Mouse (Mus musculus): ENCODE measurements around the gene Atg4c. TPM values are rescaled to one million over a fixed set of nuclear protein-coding genes. Genes with fewer than 3 reads are reported as not detected.

Gene Atg4c
- total and polyA plus RNA-seq, 3 experiments, result 1.8 to 6.7 (median 6.3) TPM

GRCm38 (mm10) chr4:99249358-99249757, 55.6 kb downstream of the Atg4c start:
- Histone ChIP-seq H3K9ac (ENCODE audit: low read depth, low read length) (no peak overlapping the region), H3K27me3 (ENCODE audit: control insufficient read depth, insufficient read depth, low read length) (no peaks in the 10 kb centered on the region), H3K36me3 (ENCODE audit: control insufficient read depth, insufficient read depth, low read length) (no peaks in the 10 kb centered on the region), H3K79me2 (replicated peaks; ENCODE audit: control insufficient read depth, insufficient read depth, low read length) (no peaks in the 10 kb centered on the region), H3K27ac (no peak overlapping the region), H3K4me3 (no peak overlapping the region), H3K4me1 (ENCODE audit: control insufficient read depth, insufficient read depth, low read length) (no peaks in the 10 kb centered on the region)
- DNase-seq, result no peak
- TF ChIP-seq CTCF (IDR thresholded peaks at IDR 0.05) (no peak), POLR2A (IDR thresholded peaks at IDR 0.05; ENCODE audit: insufficient read depth, low read depth, low read length) (no peak), EP300 (IDR thresholded peaks at IDR 0.05; ENCODE audit: insufficient read depth, low read depth, low read length) (no peak)
- 95% methylated on average over 3 of the region's 3 CpGs for WGBS
- intact Hi-C loops (cut with DNase I), result no loop called here

GRCm38 (mm10) chr4:99249826-99250225, 56.1 kb downstream of the Atg4c start:
- no peak overlapping the region for H3K27ac ChIP-seq
- H3K4me3 ChIP-seq, result no peak overlapping the region
- WGBS, result 95% methylated on average over 8 of the region's 8 CpGs
- no peak for DNase-seq
- TF ChIP-seq EP300 (IDR thresholded peaks at IDR 0.05; ENCODE audit: insufficient read depth, low read depth, low read length) (no peak), CTCF (IDR thresholded peaks at IDR 0.05) (no peak), POLR2A (IDR thresholded peaks at IDR 0.05; ENCODE audit: insufficient read depth, low read depth, low read length) (no peak)
- no peak overlapping the region for H3K9ac ChIP-seq (ENCODE audit: low read depth, low read length)
- no peaks in the 10 kb centered on the region for H3K4me1 ChIP-seq (ENCODE audit: control insufficient read depth, insufficient read depth, low read length)
- no peaks in the 10 kb centered on the region for H3K79me2 ChIP-seq (replicated peaks; ENCODE audit: control insufficient read depth, insufficient read depth, low read length)
- no peaks in the 10 kb centered on the region for H3K27me3 ChIP-seq (ENCODE audit: control insufficient read depth, insufficient read depth, low read length)
- intact Hi-C loops (cut with DNase I), result no loop called here
- H3K36me3 ChIP-seq (ENCODE audit: control insufficient read depth, insufficient read depth, low read length), result no peaks in the 10 kb centered on the region

GRCm38 (mm10) chr4:99252957-99253356, 59.2 kb downstream of the Atg4c start:
- no peaks in the 10 kb centered on the region for H3K4me1 ChIP-seq (ENCODE audit: control insufficient read depth, insufficient read depth, low read length)
- 74% methylated on average over 11 of the region's 11 CpGs for WGBS
- H3K9ac ChIP-seq (ENCODE audit: low read depth, low read length), result no peak overlapping the region
- intact Hi-C loops (cut with DNase I), result no loop called here
- H3K27me3 ChIP-seq (ENCODE audit: control insufficient read depth, insufficient read depth, low read length), result no peaks in the 10 kb centered on the region
- no peak overlapping the region for H3K4me3 ChIP-seq
- DNase-seq, result no peak
- H3K79me2 ChIP-seq (replicated peaks; ENCODE audit: control insufficient read depth, insufficient read depth, low read length), result no peaks in the 10 kb centered on the region
- TF ChIP-seq CTCF (IDR thresholded peaks at IDR 0.05) (no peak), POLR2A (IDR thresholded peaks at IDR 0.05; ENCODE audit: insufficient read depth, low read depth, low read length) (no peak), EP300 (IDR thresholded peaks at IDR 0.05; ENCODE audit: insufficient read depth, low read depth, low read length) (no peak)
- no peaks in the 10 kb centered on the region for H3K36me3 ChIP-seq (ENCODE audit: control insufficient read depth, insufficient read depth, low read length)
- no peak overlapping the region for H3K27ac ChIP-seq

GRCm38 (mm10) chr4:99263191-99263590, 69.5 kb downstream of the Atg4c start:
- intact Hi-C loops (cut with DNase I), result no loop called here
- TF ChIP-seq POLR2A (IDR thresholded peaks at IDR 0.05; ENCODE audit: insufficient read depth, low read depth, low read length), result no peak
- TF ChIP-seq CTCF (IDR thresholded peaks at IDR 0.05), result no peak
- no peak for TF ChIP-seq EP300 (IDR thresholded peaks at IDR 0.05; ENCODE audit: insufficient read depth, low read depth, low read length)
- no peaks in the 10 kb centered on the region for H3K4me1 ChIP-seq (ENCODE audit: control insufficient read depth, insufficient read depth, low read length)
- no peak overlapping the region for H3K9ac ChIP-seq (ENCODE audit: low read depth, low read length)
- H3K27me3 ChIP-seq (ENCODE audit: control insufficient read depth, insufficient read depth, low read length), result no peaks in the 10 kb centered on the region
- H3K79me2 ChIP-seq (replicated peaks; ENCODE audit: control insufficient read depth, insufficient read depth, low read length), result no peaks in the 10 kb centered on the region
- no peaks in the 10 kb centered on the region; the same call in 1 of the 2 replicates for H3K36me3 ChIP-seq (ENCODE audit: control insufficient read depth, insufficient read depth, low read length)
- 81% methylated on average over 2 of the region's 2 CpGs for WGBS
- H3K27ac ChIP-seq, result no peak overlapping the region
- no peak for DNase-seq
- H3K4me3 ChIP-seq, result no peak overlapping the region

GRCm38 (mm10) chr4:99263663-99264062, 69.9 kb downstream of the Atg4c start:
- TF ChIP-seq CTCF (IDR thresholded peaks at IDR 0.05), result no peak
- H3K79me2 ChIP-seq (replicated peaks; ENCODE audit: control insufficient read depth, insufficient read depth, low read length), result no peaks in the 10 kb centered on the region
- H3K4me1 ChIP-seq (ENCODE audit: control insufficient read depth, insufficient read depth, low read length), result no peaks in the 10 kb centered on the region
- DNase-seq, result no peak
- no peaks in the 10 kb centered on the region for H3K27me3 ChIP-seq (ENCODE audit: control insufficient read depth, insufficient read depth, low read length)
- 82% methylated on average over 11 of the region's 11 CpGs for WGBS
- no peak overlapping the region for H3K9ac ChIP-seq (ENCODE audit: low read depth, low read length)
- intact Hi-C loops (cut with DNase I), result no loop called here
- H3K27ac ChIP-seq, result no peak overlapping the region
- H3K4me3 ChIP-seq, result no peak overlapping the region
- H3K36me3 ChIP-seq (ENCODE audit: control insufficient read depth, insufficient read depth, low read length), result no peaks in the 10 kb centered on the region; the same call in 1 of the 2 replicates

GRCm38 (mm10) chr4:99266843-99267445, 73.2 kb downstream of the Atg4c start:
- Histone ChIP-seq H3K27ac (no peak overlapping the region), H3K9ac (ENCODE audit: low read depth, low read length) (no peak overlapping the region), H3K4me3 (no peak overlapping the region), H3K79me2 (replicated peaks; ENCODE audit: control insufficient read depth, insufficient read depth, low read length) (no peaks in the 10 kb centered on the region), H3K27me3 (ENCODE audit: control insufficient read depth, insufficient read depth, low read length) (no peaks in the 10 kb centered on the region), H3K36me3 (ENCODE audit: control insufficient read depth, insufficient read depth, low read length) (no peaks in the 10 kb centered on the region; the same call in 1 of the 2 replicates), H3K4me1 (ENCODE audit: control insufficient read depth, insufficient read depth, low read length) (no peaks in the 10 kb centered on the region)
- TF ChIP-seq CTCF (IDR thresholded peaks at IDR 0.05) (no peak), EP300 (IDR thresholded peaks at IDR 0.05; ENCODE audit: insufficient read depth, low read depth, low read length) (no peak), POLR2A (IDR thresholded peaks at IDR 0.05; ENCODE audit: insufficient read depth, low read depth, low read length) (no peak)
- DNase-seq, result no peak
- intact Hi-C loops (cut with DNase I), result no loop called here
- 76% methylated on average over 10 of the region's 10 CpGs for WGBS
